27 mouse cellular contexts compared by ENCODE assay signal in the genomic region with DNA sequence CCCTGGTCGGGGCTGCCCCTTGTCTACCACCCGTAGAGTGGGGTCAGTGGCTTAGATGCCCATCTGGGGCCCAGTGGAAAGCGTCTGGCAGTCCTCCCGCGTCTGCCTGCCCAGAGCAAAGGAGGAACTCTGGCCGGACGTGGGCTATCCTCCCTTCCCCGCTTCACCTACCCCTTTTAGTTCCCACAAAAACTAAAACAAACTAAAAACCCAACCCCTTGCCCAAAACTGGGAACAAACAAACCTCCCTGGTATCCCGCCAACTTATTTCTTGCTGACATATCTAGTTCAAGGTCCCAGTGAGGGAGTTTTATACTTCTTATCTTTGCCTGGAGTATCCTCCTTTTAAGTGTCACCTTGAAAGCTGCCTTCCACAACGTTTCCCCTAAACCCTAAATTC. TPM values are rescaled to one million over a fixed set of nuclear protein-coding genes. Genes with fewer than 3 reads are reported as not detected.
DNase-seq lines count a peak whose midpoint lies in the region; ATAC-seq and TF ChIP-seq lines count a peak whose summit lies in the region.
"Had no signal": no experiment of that assay in that cellular context is flagged by ENCODE, and none has a peak within 500 bp of the region (broad histone marks: within the 10 kb centered on the region; RNA-seq: fewer than 3 reads in every experiment).

No protein-coding gene starts in this region.

- 0 out of 2 replicates have a peak overlapping the region, but pooled peaks have one; percentile 5 for H3K4me2 ChIP-seq in kidney, embryonic 15.5 days
- H3K4me2 ChIP-seq in liver, postnatal 0 days (ENCODE audit: low read depth, low read length) = no peak overlapping the region
- H3K4me2 ChIP-seq in intestine, embryonic 15.5 days (replicated peaks) = no peak overlapping the region
- H3K4me2 ChIP-seq: embryonic facial prominence, embryonic 13.5 days; heart, embryonic 11.5 days; hindbrain, embryonic 12.5 days; limb, embryonic 15.5 days had no signal

- no peak overlapping the region for H3K9ac ChIP-seq in kidney, embryonic 15.5 days
- peak overlapping the region; percentile 64 for H3K9ac ChIP-seq in ES-Bruce4 (ENCODE audit: low read depth, poor library complexity, severe bottlenecking)
- H3K9ac ChIP-seq in liver, postnatal 0 days (replicated peaks) = 0 out of 2 replicates have a peak overlapping the region, but pooled peaks have one; percentile 16
- H3K9ac ChIP-seq in intestine, embryonic 15.5 days = no peak overlapping the region
- H3K9ac ChIP-seq: embryonic facial prominence, embryonic 13.5 days; hindbrain, embryonic 12.5 days; limb, embryonic 15.5 days had no signal

- no peaks in the 10 kb centered on the region for H3K9me3 ChIP-seq in kidney, embryonic 15.5 days (replicated peaks)
- no peaks in the 10 kb centered on the region for H3K9me3 ChIP-seq in ES-Bruce4 (replicated peaks; ENCODE audit: control insufficient read depth, insufficient read depth, low read length, poor library complexity, severe bottlenecking)
- H3K9me3 ChIP-seq in liver, postnatal 0 days (ENCODE audit: low read length) = no peaks in the 10 kb centered on the region
- no peaks in the 10 kb centered on the region for H3K9me3 ChIP-seq in intestine, embryonic 15.5 days
- H3K9me3 ChIP-seq: embryonic facial prominence, embryonic 13.5 days; hindbrain, embryonic 12.5 days; limb, embryonic 10.5 days; limb, embryonic 15.5 days had no signal

- no peak for TF ChIP-seq POLR2A in ES-Bruce4 (IDR thresholded peaks at IDR 0.05; ENCODE audit: insufficient read depth, low read length)

- H3K36me3 ChIP-seq in kidney, embryonic 15.5 days = no peaks in the 10 kb centered on the region
- H3K36me3 ChIP-seq in ES-Bruce4 (ENCODE audit: control insufficient read depth, insufficient read depth, low read length, poor library complexity, severe bottlenecking) = no peaks in the 10 kb centered on the region
- H3K36me3 ChIP-seq in liver, postnatal 0 days (replicated peaks; ENCODE audit: insufficient read depth, low read length) = no peaks in the 10 kb centered on the region
- H3K36me3 ChIP-seq in intestine, embryonic 15.5 days = no peaks in the 10 kb centered on the region
- H3K36me3 ChIP-seq: embryonic facial prominence, embryonic 13.5 days; hindbrain, embryonic 12.5 days; limb, embryonic 10.5 days; limb, embryonic 15.5 days had no signal

- no peak for TF ChIP-seq EP300 in ES-Bruce4 (IDR thresholded peaks at IDR 0.05; ENCODE audit: insufficient read depth, low read depth, low read length)
- TF ChIP-seq EP300 in liver, postnatal 0 days (IDR thresholded peaks at IDR 0.05; ENCODE audit: low read depth) = no peak

- no peak overlapping the region for H3K4me3 ChIP-seq in kidney, embryonic 15.5 days (replicated peaks)
- peak overlapping the region; percentile 51 for H3K4me3 ChIP-seq in ES-Bruce4 (ENCODE audit: low read depth, low read length)
- no peak overlapping the region for H3K4me3 ChIP-seq in liver, postnatal 0 days (ENCODE audit: low read depth, low read length)
- no peak overlapping the region for H3K4me3 ChIP-seq in intestine, embryonic 15.5 days (replicated peaks)
- H3K4me3 ChIP-seq: embryonic facial prominence, embryonic 13.5 days; erythroblast, embryonic 14.5 days; hindbrain, embryonic 12.5 days; limb, embryonic 10.5 days; limb, embryonic 15.5 days had no signal

- peaks cover 29% of the 10 kb centered on the region for H3K4me1 ChIP-seq in kidney, embryonic 15.5 days
- H3K4me1 ChIP-seq in ES-Bruce4 (ENCODE audit: control insufficient read depth, insufficient read depth, low read length) = no peaks in the 10 kb centered on the region
- H3K4me1 ChIP-seq in liver, postnatal 0 days (ENCODE audit: insufficient read depth) = peaks cover 8% of the 10 kb centered on the region
- peaks cover 8% of the 10 kb centered on the region for H3K4me1 ChIP-seq in intestine, embryonic 15.5 days (replicated peaks)
- H3K4me1 ChIP-seq: hindbrain, embryonic 12.5 days had no signal

- H3K27me3 ChIP-seq in kidney, embryonic 15.5 days = no peaks in the 10 kb centered on the region
- no peaks in the 10 kb centered on the region for H3K27me3 ChIP-seq in ES-Bruce4 (ENCODE audit: control insufficient read depth, insufficient read depth, low read length, poor library complexity, severe bottlenecking)
- peaks cover 6% of the 10 kb centered on the region; the same call in 1 of the 2 replicates for H3K27me3 ChIP-seq in liver, postnatal 0 days (ENCODE audit: insufficient read depth, low read length)
- no peaks in the 10 kb centered on the region for H3K27me3 ChIP-seq in intestine, embryonic 15.5 days (replicated peaks)
- H3K27me3 ChIP-seq: embryonic facial prominence, embryonic 13.5 days had no signal

- TF ChIP-seq CTCF in ES-Bruce4 (IDR thresholded peaks at IDR 0.05; ENCODE audit: low read depth, low read length) = no peak
- TF ChIP-seq CTCF in liver, postnatal 0 days (IDR thresholded peaks at IDR 0.05; ENCODE audit: low read depth) = no peak

- no peak for ATAC-seq in kidney, embryonic 15.5 days (replicated peaks; ENCODE audit: low FRiP score)
- no peak for ATAC-seq in liver, postnatal 0 days
- no peak for ATAC-seq in intestine, embryonic 15.5 days
- ATAC-seq: hindbrain, postnatal 0 days; intestine, embryonic 16.5 days had no signal

- peak; percentile 74 for DNase-seq in adrenal gland, adult 2 months
- no peak for DNase-seq in adrenal gland, postnatal 4 days (ENCODE audit: low spot score in 2 of 2)
- DNase-seq in kidney, adult 8-10 months = no peak
- no peak for DNase-seq in liver, postnatal 0 days
- DNase-seq: cerebellum, adult 18-20 months; cerebellum, postnatal 10 days; gastrocnemius, postnatal 10 days; heart, postnatal 36 days; kidney, adult 9 months; kidney, postnatal 14 days; layer of hippocampus, adult 9-11 months; lung, postnatal 10 days; midbrain, embryonic 14.5 days; right cerebral cortex, adult 18-20 months; spleen, adult 18-20 months; thymus, postnatal 25 days had no signal

- 37% methylated on average over 10 of the region's 10 CpGs for WGBS in kidney, embryonic 15.5 days
- WGBS in liver, postnatal 0 days (ENCODE audit: insufficient replicate concordance) = 18% methylated on average over 10 of the region's 10 CpGs
- WGBS in intestine, embryonic 15.5 days = 41% methylated on average over 10 of the region's 10 CpGs

- H3K27ac ChIP-seq in kidney, embryonic 15.5 days = no peak overlapping the region
- peak overlapping the region; percentile 16 for H3K27ac ChIP-seq in ES-Bruce4 (ENCODE audit: insufficient read depth, low read length)
- H3K27ac ChIP-seq in liver, postnatal 0 days (ENCODE audit: low read depth) = no peak overlapping the region
- no peak overlapping the region for H3K27ac ChIP-seq in intestine, embryonic 15.5 days
- H3K27ac ChIP-seq: embryonic facial prominence, embryonic 13.5 days; hindbrain, embryonic 12.5 days; hindbrain, postnatal 0 days; limb, embryonic 10.5 days; limb, embryonic 15.5 days had no signal

RNA-seq across cellular contexts. Expression of a gene that starts 2.1 kb away (rescaled TPM):
- 10 to 100 TPM; 55.9 to 66.2 TPM for total RNA-seq in adrenal gland, adult 2 months (2021)
- 164 and 195 TPM in 2 replicates for polyA plus RNA-seq in adrenal gland, adult 2 months (2012; rRNA removed)
- 100 to 1,000 TPM; 117 to 136 TPM for total RNA-seq in adrenal gland, postnatal 4 days (2021)
- polyA plus RNA-seq in kidney, embryonic 15.5 days (2015; fragmentation: Nextera tagmentation; extraction: Ambion mirVana) = 46.5 and 53.4 TPM in 2 replicates
- polyA plus RNA-seq in ES-Bruce4 (2011; ENCODE audit: insufficient read depth, insufficient read length, low read depth, missing spikeins) = 40.0 and 44.7 TPM in 2 replicates
- polyA plus RNA-seq in liver, postnatal 0 days (2015; fragmentation: Nextera tagmentation; extraction: Ambion mirVana) = 9.4 and 10.6 TPM in 2 replicates
- 23.0 and 30.5 TPM in 2 replicates for polyA plus RNA-seq in intestine, embryonic 15.5 days (2015; fragmentation: Nextera tagmentation; extraction: Ambion mirVana)

RNA-seq across cellular contexts. Expression of a gene that starts 16.2 kb away (rescaled TPM):
- 1,000 to 10,000 TPM; 1,533 to 1,560 TPM for total RNA-seq in adrenal gland, adult 2 months (2021)
- polyA plus RNA-seq in adrenal gland, adult 2 months (2012; rRNA removed) = 387 and 446 TPM in 2 replicates
- total RNA-seq in adrenal gland, postnatal 4 days (2021) = 1,000 to 10,000 TPM; 1,918 to 2,060 TPM
- 1,038 and 1,163 TPM in 2 replicates for polyA plus RNA-seq in kidney, embryonic 15.5 days (2015; fragmentation: Nextera tagmentation; extraction: Ambion mirVana)
- polyA plus RNA-seq in ES-Bruce4 (2011; ENCODE audit: insufficient read depth, insufficient read length, low read depth, missing spikeins) = 3,700 and 3,844 TPM in 2 replicates
- 699 and 710 TPM in 2 replicates for polyA plus RNA-seq in liver, postnatal 0 days (2015; fragmentation: Nextera tagmentation; extraction: Ambion mirVana)
- 1,025 and 1,054 TPM in 2 replicates for polyA plus RNA-seq in intestine, embryonic 15.5 days (2015; fragmentation: Nextera tagmentation; extraction: Ambion mirVana)

RNA-seq across cellular contexts. Expression of a gene that starts 16.2 kb away (rescaled TPM):
- 100 to 1,000 TPM; 507 to 539 TPM for total RNA-seq in adrenal gland, adult 2 months (2021)
- 556 and 578 TPM in 2 replicates for polyA plus RNA-seq in adrenal gland, adult 2 months (2012; rRNA removed)
- 100 to 1,000 TPM; 354 to 402 TPM for total RNA-seq in adrenal gland, postnatal 4 days (2021)
- polyA plus RNA-seq in kidney, embryonic 15.5 days (2015; fragmentation: Nextera tagmentation; extraction: Ambion mirVana) = 490 and 495 TPM in 2 replicates
- 406 and 464 TPM in 2 replicates for polyA plus RNA-seq in ES-Bruce4 (2011; ENCODE audit: insufficient read depth, insufficient read length, low read depth, missing spikeins)
- polyA plus RNA-seq in liver, postnatal 0 days (2015; fragmentation: Nextera tagmentation; extraction: Ambion mirVana) = 379 and 389 TPM in 2 replicates
- polyA plus RNA-seq in intestine, embryonic 15.5 days (2015; fragmentation: Nextera tagmentation; extraction: Ambion mirVana) = 492 and 540 TPM in 2 replicates

RNA-seq across cellular contexts. Expression of a gene that starts 26.6 kb away (rescaled TPM):
- total RNA-seq in adrenal gland, adult 2 months (2021) = 100 to 1,000 TPM in 1 of 2 experiments, 10 to 100 TPM in 1; 44.5 to 100 TPM
- 131 and 261 TPM in 2 replicates for polyA plus RNA-seq in adrenal gland, adult 2 months (2012; rRNA removed)
- total RNA-seq in adrenal gland, postnatal 4 days (2021) = 10 to 100 TPM; 43.9 to 68.2 TPM
- 21.5 and 27.9 TPM in 2 replicates for polyA plus RNA-seq in kidney, embryonic 15.5 days (2015; fragmentation: Nextera tagmentation; extraction: Ambion mirVana)
- 3.6 and 3.9 TPM in 2 replicates for polyA plus RNA-seq in ES-Bruce4 (2011; ENCODE audit: insufficient read depth, insufficient read length, low read depth, missing spikeins)
- polyA plus RNA-seq in liver, postnatal 0 days (2015; fragmentation: Nextera tagmentation; extraction: Ambion mirVana) = 64.4 and 93.5 TPM in 2 replicates
- polyA plus RNA-seq in intestine, embryonic 15.5 days (2015; fragmentation: Nextera tagmentation; extraction: Ambion mirVana) = 20.7 and 23.4 TPM in 2 replicates
- polyA plus RNA-seq: erythroblast, embryonic 14.5 days had no signal

RNA-seq across cellular contexts. Expression of a gene that starts 34.7 kb away (rescaled TPM):
- 10 to 100 TPM; 34.2 to 42.8 TPM for total RNA-seq in adrenal gland, adult 2 months (2021)
- polyA plus RNA-seq in adrenal gland, adult 2 months (2012; rRNA removed) = 85.2 and 99.1 TPM in 2 replicates
- total RNA-seq in adrenal gland, postnatal 4 days (2021) = 10 to 100 TPM; 34.3 to 36.0 TPM
- 97.9 and 102 TPM in 2 replicates for polyA plus RNA-seq in kidney, embryonic 15.5 days (2015; fragmentation: Nextera tagmentation; extraction: Ambion mirVana)
- 30.6 and 35.7 TPM in 2 replicates for polyA plus RNA-seq in ES-Bruce4 (2011; ENCODE audit: insufficient read depth, insufficient read length, low read depth, missing spikeins)
- polyA plus RNA-seq in liver, postnatal 0 days (2015; fragmentation: Nextera tagmentation; extraction: Ambion mirVana) = 16.6 and 17.4 TPM in 2 replicates
- 53.3 and 61.3 TPM in 2 replicates for polyA plus RNA-seq in intestine, embryonic 15.5 days (2015; fragmentation: Nextera tagmentation; extraction: Ambion mirVana)

Comparison
In these comparisons a context has a peak if more than half of its experiments do, and no peak if none do; other contexts are left out.
1. H3K9ac ChIP-seq: peak in ES-Bruce4 (single experiment) and liver, postnatal 0 days (single experiment); none in kidney, embryonic 15.5 days (single experiment) and intestine, embryonic 15.5 days (single experiment).